Mouse (Mus musculus) mature B cell (primary cell): ENCODE results near the gene Vmn2r86.
"Not testable (repeated sequence)": the region's sequence is repeated elsewhere in the genome, so short reads cannot be mapped to it uniquely, and the experiment has no call there.

Experiments used
- in situ Hi-C: fragments of 300-500 bp; cut with MboI; formaldehyde crosslinking; loops from 2 replicates; pipeline ENCODE4 v1.14.3; 2019

Gene Vmn2r86

DNA sequence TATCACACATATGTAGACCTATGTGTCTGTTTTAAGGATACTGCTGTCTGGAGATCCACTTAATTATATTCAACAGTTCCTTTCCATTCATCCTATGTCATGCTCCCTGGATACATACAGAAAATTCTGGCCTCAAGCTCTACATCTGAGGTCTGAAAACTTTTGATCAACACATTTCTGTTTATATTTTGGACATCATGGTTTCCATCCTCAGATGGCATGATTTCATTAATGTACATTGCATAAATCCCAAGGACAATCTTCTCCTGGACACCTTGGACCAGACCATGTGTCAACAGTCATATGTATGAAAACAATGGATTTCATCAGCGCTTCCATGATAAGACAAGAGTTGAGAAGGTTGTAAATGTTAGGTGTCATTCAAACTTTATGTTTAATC lies at the start of gene Vmn2r86:
Vmn2r86 (minus strand) TSS at position 101 of the 400 bp plus-strand sequence.
- in situ Hi-C loops = not testable (repeated sequence)

DNA sequence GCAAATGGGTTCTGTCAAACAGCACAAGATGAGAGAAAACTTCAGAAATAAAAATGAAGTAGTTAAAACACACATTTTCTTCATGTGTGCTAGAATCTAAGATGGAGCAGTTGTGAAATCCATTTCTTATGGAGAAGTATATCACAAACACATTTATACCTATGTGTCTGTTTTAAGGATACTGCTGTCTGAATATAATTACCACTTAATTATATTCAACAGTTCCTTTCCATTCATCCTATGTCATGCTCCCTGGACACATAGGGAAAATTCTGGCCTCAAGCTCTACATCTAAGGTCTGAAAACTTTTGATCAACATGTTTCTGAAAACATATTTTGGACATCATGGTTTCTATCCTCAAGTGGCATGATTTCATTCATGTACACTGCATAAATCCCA lies 41.4 kb upstream of the Vmn2r86 start, which contains the start of gene Vmn2r87:
Vmn2r87 (minus strand) TSS at position 101 of the 400 bp plus-strand sequence.
- in situ Hi-C loops = no loop called here

GRCm38 (mm10) chr10:130470311-130470760 lies 14.5 kb upstream of the Vmn2r86 start:
- in situ Hi-C loops = no loop called here

- in situ Hi-C loops = no loop called here
Measured at GRCm38 (mm10) chr10:130444776-130445175, 11.1 kb downstream of the Vmn2r86 start.

- in situ Hi-C loops = not testable (repeated sequence)
Measured at GRCm38 (mm10) chr10:130434185-130434898, 21.5 kb downstream of the Vmn2r86 start.

DNA sequence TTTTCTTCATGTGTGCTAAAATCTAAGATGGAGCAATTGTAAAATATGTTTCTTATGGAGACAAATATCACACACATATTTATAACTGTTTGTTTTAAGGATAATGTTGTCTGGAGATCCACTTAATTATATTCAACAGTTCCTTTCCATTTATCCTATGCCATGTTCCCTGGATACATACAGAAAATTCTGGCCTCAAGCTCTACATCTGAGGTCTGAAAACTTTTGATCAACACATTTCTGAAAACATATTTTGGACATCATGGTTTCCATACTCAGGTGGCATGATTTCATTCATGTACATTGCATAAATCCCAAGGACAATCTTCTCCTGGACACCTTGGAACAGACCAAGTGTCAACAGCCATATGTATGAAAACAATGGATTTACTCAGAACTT lies 26.2 kb downstream of the Vmn2r86 start, which contains the start of gene Vmn2r85:
Vmn2r85 (minus strand) TSS at position 101 of the 400 bp plus-strand sequence.
- in situ Hi-C loops = not testable (repeated sequence)

- in situ Hi-C loops = not testable (repeated sequence)
Measured at GRCm38 (mm10) chr10:130422368-130422767, 33.5 kb downstream of the Vmn2r86 start.

- in situ Hi-C loops = no loop called here
Measured at GRCm38 (mm10) chr10:130420401-130420800, 35.4 kb downstream of the Vmn2r86 start.

DNA sequence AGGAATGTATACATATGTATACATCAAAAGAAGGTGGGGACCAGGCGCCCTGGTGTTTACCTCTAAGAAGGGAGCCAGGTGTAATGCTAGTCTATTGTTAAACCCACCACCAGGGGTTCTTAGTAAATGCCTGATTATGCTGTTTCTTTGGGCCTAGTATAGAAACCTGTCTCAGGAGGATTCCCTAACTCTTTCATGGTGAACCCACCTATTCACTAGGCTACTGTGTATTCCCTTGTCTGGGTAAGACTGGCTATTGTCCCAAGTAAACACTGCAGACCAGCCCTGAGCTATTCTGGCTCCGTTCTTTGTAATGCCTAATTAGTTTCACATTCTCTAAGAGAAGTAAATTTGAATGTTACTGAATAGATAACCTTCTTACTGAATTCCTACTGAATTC lies 35.9 kb downstream of the Vmn2r86 start:
- in situ Hi-C loops = not testable (repeated sequence)

- in situ Hi-C loops = not testable (repeated sequence)
Measured at GRCm38 (mm10) chr10:130416352-130416751, 39.5 kb downstream of the Vmn2r86 start.

- in situ Hi-C loops = not testable (repeated sequence)
Measured at GRCm38 (mm10) chr10:130412167-130412698, 43.6 kb downstream of the Vmn2r86 start.

- in situ Hi-C loops = no loop called here
Measured at GRCm38 (mm10) chr10:130394232-130394631, 61.6 kb downstream of the Vmn2r86 start, which contains the start of gene Vmn2r84. Gene Vmn2r84, minus strand, starts transcription at chr10:130394332.
